Mouse (Mus musculus) yolk sac, embryonic 10.5 days (tissue): ENCODE results near the gene Nr2f1.

Experiments
- DNase-seq: peaks from one replicate; pipeline ENCODE4 v3.0.0-alpha.2; 2017; ENCODE audit warnings: low spot score

The Nr2f1 gene

DNA sequence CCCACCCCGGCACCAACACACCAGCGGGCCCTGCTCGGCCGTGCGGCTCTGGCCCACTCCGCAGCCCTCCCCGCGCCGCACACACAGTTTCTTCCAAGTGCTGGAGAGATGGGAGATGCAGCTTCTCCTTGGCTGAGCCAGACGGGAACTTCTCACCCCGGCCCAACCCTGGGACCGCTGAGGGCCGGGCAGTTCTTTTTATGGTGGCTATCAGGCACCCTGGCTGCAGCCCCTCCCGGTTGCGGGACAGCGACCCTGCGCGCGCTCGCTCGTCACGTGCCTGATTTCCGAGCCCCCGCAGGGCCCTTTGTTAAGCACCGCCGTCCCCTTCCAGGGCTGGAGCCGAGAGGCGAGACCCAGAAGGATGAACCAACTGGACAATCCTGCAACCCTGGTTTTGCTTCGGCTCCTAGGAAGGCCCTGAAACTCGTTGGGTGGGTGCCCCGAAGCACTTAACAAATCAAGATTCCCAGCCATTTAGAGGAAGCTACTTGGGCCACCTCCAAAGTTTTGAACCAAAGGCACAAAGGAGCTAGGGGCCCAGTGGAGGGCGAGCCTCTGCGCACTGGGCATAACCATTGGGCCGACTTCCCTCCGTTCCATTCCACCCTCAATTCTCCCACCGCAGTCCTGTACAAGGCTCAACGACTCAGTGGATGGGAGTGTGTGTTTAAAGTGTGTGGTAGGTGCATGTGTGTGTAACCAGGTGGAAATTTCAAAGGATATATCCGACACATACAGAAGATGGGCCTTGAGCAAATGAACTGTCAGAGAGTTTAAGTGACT is 20.1 kb downstream of the Nr2f1 start:
- DNase-seq: no peak

- DNase-seq: no peak
Observed at GRCm38 (mm10) chr13:78178771-78179170, 20.8 kb downstream of the Nr2f1 start.

DNA sequence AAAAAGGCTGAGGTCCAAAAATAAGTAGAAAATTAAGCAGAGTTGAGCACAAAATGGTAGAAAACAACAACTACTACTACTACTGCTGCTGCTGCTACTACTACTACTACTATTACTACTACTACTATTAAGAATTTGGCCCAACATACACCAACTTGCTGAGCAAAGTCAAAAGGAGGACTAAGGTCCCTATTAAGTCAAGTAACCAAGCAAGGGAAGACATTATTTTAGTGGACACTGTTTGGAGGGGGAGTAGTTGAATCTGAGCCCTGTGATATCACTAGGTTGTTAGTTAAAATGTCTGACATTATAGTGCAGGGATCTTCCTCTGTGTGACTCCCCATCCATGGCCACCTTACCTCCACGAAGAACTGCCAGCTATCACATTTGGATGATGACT is 21.5 kb downstream of the Nr2f1 start:
- DNase-seq: no peak

GRCm38 (mm10) chr13:78177381-78177950 is 22.1 kb downstream of the Nr2f1 start:
- no peak for DNase-seq

- no peak for DNase-seq
Observed at GRCm38 (mm10) chr13:78175821-78176380, 23.7 kb downstream of the Nr2f1 start.

DNA sequence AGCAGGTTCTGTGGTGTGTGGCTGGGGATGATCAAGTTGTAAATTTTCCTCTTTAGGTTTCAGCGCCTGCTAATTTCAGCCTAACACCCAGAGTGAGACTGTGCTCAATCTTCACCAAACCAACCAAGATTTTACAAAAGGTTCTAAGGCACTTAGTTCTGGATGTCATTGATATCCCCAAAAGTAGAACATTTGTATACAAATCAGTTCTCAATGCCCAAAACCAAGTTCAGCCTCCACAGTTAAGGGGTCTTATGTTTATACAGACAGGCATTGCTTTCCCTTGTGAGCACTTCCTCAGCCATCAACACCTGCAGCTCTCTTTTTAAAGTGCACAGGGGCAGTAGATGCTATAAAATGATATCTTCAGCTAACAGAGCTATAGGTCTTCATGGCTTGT is 24.7 kb downstream of the Nr2f1 start:
- no peak for DNase-seq

DNA sequence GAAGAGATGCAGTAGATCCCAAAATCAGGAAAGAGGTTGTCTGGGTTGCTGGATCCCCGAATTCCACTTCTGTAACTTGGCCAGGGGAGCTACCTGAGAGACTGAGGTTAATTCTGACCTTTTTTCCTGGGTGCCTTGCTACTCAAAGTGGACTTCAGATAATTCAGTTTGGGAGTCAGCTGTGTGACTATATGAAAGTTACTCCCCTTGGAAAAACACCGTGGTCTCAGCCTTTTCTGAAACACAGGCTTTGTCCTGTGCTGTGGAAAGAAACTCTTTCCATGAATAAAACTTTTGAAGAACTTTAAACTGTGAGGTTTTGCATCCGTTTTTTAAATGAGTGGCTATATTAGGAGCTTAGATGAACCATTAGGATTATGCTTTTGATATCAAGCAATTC is 25.4 kb downstream of the Nr2f1 start:
- no peak for DNase-seq

DNA sequence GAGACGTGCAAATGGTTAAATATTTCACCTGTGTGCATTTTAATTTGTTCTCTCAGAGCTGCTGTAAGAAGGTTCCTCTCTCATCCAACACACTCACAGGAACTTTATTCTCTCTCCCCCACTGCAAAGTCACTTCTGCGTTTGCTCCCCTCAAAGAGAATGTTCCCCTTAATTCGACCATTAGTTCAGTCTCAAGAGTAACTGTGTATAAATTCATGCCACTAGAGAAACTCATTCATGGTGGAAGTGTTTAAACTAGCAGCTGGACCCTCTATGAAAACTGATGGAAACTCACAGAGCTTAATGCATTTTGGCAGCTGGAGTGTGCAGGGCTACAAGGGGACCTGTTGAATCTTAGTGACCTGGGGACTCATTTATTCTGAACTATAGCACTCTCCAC is 26.7 kb downstream of the Nr2f1 start:
- DNase-seq: no peak

DNA sequence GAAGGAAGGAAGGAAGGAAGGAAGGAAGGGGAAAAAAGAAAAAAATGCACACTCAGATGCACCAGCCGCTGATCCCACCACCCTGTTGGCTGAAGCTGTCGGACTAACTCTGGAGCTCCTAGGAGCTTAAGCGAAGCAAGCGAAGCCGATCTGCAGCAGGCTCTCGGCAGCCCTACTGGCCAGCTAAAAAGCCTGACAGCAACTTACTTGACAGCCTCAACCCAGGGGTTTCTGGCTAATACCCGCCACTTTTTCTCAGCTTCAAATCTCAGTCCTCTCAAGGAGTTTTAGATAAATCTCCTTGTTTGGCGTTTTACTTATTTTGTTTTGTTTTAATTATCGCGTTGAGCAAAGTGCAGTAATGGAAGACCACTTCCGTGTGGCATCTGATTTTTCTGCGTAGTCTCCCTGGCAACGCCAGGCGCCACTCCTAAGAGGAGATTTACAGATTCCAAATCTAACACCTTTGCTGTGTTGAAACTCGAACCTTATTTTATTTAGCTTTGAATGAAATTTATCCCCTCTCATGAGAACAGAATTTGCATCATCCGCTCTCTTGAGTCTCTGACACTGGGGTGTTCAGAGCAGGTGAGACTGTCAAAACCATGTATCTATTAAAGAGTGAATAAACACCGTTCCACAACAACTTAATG is 27.4 kb downstream of the Nr2f1 start:
- DNase-seq: no peak

DNA sequence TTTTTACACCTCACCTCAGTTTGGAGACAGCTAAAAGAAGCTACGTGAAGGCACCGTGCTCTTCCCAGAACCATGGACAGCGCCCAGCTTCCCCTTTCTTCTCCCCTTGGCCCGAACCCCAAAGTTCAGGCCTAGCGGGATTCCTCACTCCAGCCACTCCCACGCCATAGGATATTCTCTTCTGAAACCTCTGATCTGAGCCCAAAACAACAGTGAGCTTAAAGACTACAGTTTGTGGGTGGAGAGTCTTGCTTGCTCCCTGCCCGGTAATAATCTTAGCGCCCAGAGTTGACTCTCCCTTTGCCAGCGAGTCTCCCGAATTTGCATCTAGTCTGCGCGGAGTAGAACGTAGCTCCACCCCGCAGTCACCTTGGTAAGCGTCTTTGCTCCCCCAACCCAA is 28.2 kb downstream of the Nr2f1 start:
- DNase-seq: no peak

DNA sequence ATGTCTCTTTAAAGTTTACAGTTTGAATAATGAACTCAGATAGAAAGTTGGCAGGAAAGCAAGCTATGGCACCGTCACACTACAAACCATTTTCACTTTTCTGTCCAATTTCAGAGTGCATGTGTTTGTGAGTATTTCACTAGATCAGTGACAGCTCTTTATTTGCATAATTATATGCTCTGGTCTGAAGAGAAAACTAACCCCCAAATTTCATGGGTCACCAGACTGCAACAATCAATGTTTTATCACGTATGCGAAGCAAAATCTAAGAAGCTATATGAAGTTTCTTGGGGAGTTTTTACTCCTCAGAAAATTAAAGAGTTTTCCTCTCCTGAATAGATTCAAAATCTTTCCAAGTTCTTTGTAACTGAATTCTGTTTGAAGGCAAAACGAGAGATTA is 31.4 kb downstream of the Nr2f1 start:
- no peak for DNase-seq

- no peak for DNase-seq
Observed at GRCm38 (mm10) chr13:78164941-78165340, 34.6 kb downstream of the Nr2f1 start.

- peak; percentile 76 for DNase-seq
Observed at GRCm38 (mm10) chr13:78163087-78163958, 36.2 kb downstream of the Nr2f1 start.

DNA sequence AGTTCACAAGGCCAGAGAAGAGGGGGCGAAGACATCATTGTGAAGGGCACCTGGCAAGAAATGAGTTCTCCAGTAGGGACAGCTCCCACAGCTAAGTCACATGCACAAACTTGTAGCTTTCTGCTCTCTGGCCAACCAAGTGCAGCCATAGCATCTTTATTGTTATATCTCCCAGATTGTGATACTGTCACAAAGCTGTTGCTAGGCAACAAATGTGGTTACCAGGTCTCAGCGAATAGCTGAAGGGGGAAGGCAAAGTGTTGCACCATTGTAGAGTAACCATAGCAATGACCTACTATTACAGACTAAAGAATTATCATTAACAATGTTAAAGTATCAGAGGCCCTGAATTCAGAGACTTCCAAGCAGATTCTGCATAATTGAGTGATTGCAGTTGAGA is 37.4 kb downstream of the Nr2f1 start:
- DNase-seq: no peak

GRCm38 (mm10) chr13:78157465-78157864 is 42.1 kb downstream of the Nr2f1 start:
- no peak for DNase-seq
